Comparison of ENCODE assay signal across 9 mouse cellular contexts in the genomic region with DNA sequence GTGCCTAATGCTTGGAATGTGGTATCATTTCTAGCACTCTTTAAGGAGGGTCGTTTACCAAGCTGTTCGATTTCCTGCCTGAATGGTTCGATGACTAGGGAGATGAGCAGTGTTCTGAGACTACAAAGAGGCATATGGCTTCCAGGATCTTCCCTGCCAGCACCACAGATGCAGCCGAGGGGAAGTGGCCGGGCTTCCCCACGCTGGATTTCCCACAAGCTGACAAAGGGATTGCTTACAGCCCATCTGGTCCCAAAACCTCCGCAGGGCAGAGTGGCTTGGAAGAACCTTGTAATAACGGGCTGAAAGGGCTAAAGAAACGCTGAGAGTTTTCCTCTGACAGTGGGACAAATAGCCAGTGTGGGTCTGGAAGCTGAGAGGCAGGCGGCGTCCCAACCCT. TPM values are rescaled to one million over a fixed set of nuclear protein-coding genes. Genes with fewer than 3 reads are reported as not detected.
DNase-seq lines count a peak whose midpoint lies in the region; ATAC-seq lines count a peak whose summit lies in the region.
"Had no signal": no experiment of that assay in that cellular context is flagged by ENCODE, and none has a peak within 500 bp of the region (broad histone marks: within the 10 kb centered on the region; RNA-seq: fewer than 3 reads in every experiment).

No protein-coding gene starts in this region.

- no peak overlapping the region for H3K9ac ChIP-seq in kidney, embryonic 15.5 days
- H3K9ac ChIP-seq in forebrain, embryonic 11.5 days (ENCODE audit: low read length) = peak overlapping the region; percentile 29
- no peak overlapping the region for H3K9ac ChIP-seq in neural tube, embryonic 14.5 days (replicated peaks; ENCODE audit: low read depth, low read length)

- no peak for DNase-seq in kidney, postnatal 25 days
- DNase-seq in forebrain, embryonic 11.5 days (ENCODE audit: low spot score) = peak; percentile 64
- peak; percentile 58 to 82 for DNase-seq in layer of hippocampus, postnatal 14 days (ENCODE audit: low spot score in 2 of 2)
- DNase-seq in gastrocnemius, adult 18-20 months (ENCODE audit: low spot score) = no peak
- no peak for DNase-seq in urinary bladder, postnatal 14 days (ENCODE audit: low spot score)

- no peak for ATAC-seq in kidney, embryonic 15.5 days (replicated peaks; ENCODE audit: low FRiP score)
- ATAC-seq in forebrain, embryonic 11.5 days (replicated peaks; ENCODE audit: low FRiP score) = 0 out of 2 replicates have a peak, but pooled peaks have one; percentile 32
- peak; percentile 62 for ATAC-seq in neural tube, embryonic 14.5 days (ENCODE audit: low read depth)
- no peak for ATAC-seq in inflammation-experienced regulatory T-cells, adult 6 months

- H3K4me3 ChIP-seq in kidney, embryonic 15.5 days (replicated peaks) = no peak overlapping the region
- H3K4me3 ChIP-seq in forebrain, embryonic 11.5 days (ENCODE audit: low read depth, low read length) = no peak overlapping the region
- H3K4me3 ChIP-seq in neural tube, embryonic 14.5 days (ENCODE audit: low read depth, low read length) = no peak overlapping the region
- H3K4me3 ChIP-seq: myocyte had no signal

- H3K9me3 ChIP-seq in kidney, embryonic 15.5 days (replicated peaks) = no peaks in the 10 kb centered on the region
- H3K9me3 ChIP-seq in forebrain, embryonic 11.5 days (ENCODE audit: control insufficient read depth, low read length) = no peaks in the 10 kb centered on the region
- H3K9me3 ChIP-seq in neural tube, embryonic 14.5 days (ENCODE audit: control insufficient read depth, low read length) = no peaks in the 10 kb centered on the region

- WGBS in kidney, embryonic 15.5 days = 21% methylated on average over 11 of the region's 11 CpGs
- WGBS in forebrain, embryonic 11.5 days = 25% methylated on average over 11 of the region's 11 CpGs
- 7% methylated on average over 11 of the region's 11 CpGs for WGBS in neural tube, embryonic 14.5 days

- no peaks in the 10 kb centered on the region for H3K36me3 ChIP-seq in kidney, embryonic 15.5 days
- H3K36me3 ChIP-seq in forebrain, embryonic 11.5 days (ENCODE audit: control insufficient read depth, insufficient read depth, low read length) = no peaks in the 10 kb centered on the region
- H3K36me3 ChIP-seq in neural tube, embryonic 14.5 days (ENCODE audit: control insufficient read depth, insufficient read depth, low read length) = no peaks in the 10 kb centered on the region

- peak overlapping the region; percentile 75 for H3K27ac ChIP-seq in kidney, embryonic 15.5 days
- peak overlapping the region; percentile 79 for H3K27ac ChIP-seq in forebrain, embryonic 11.5 days (ENCODE audit: low read depth, low read length)
- H3K27ac ChIP-seq in neural tube, embryonic 14.5 days (ENCODE audit: low read depth, low read length) = peak overlapping the region; percentile 87

- H3K4me2 ChIP-seq in kidney, embryonic 15.5 days = no peak overlapping the region
- no peak overlapping the region for H3K4me2 ChIP-seq in forebrain, embryonic 11.5 days (ENCODE audit: low read depth, low read length, severe bottlenecking)
- no peak overlapping the region for H3K4me2 ChIP-seq in neural tube, embryonic 14.5 days (ENCODE audit: low read depth, low read length)

- H3K27me3 ChIP-seq in kidney, embryonic 15.5 days = no peaks in the 10 kb centered on the region
- H3K27me3 ChIP-seq in forebrain, embryonic 11.5 days (ENCODE audit: control insufficient read depth, insufficient read depth, low read length) = no peaks in the 10 kb centered on the region
- H3K27me3 ChIP-seq in neural tube, embryonic 14.5 days (ENCODE audit: control insufficient read depth, insufficient read depth, low read length) = no peaks in the 10 kb centered on the region

- peaks cover 89% of the 10 kb centered on the region for H3K4me1 ChIP-seq in kidney, embryonic 15.5 days
- H3K4me1 ChIP-seq in forebrain, embryonic 11.5 days (replicated peaks; ENCODE audit: control insufficient read depth, insufficient read depth, low read length) = peaks cover 36% of the 10 kb centered on the region
- H3K4me1 ChIP-seq in neural tube, embryonic 14.5 days (ENCODE audit: control insufficient read depth, insufficient read depth, low read length) = peaks cover 46% of the 10 kb centered on the region

RNA-seq across cellular contexts. Expression of a gene that starts 46.8 kb away (rescaled TPM):
- polyA plus RNA-seq in kidney, embryonic 15.5 days (2015; fragmentation: Nextera tagmentation; extraction: Ambion mirVana) = 141 and 144 TPM in 2 replicates
- polyA plus RNA-seq in forebrain, embryonic 11.5 days (2014; fragmentation: Nextera tagmentation; extraction: Ambion mirVana) = 122 and 125 TPM in 2 replicates
- total RNA-seq in layer of hippocampus, postnatal 14 days (2021) = 10 to 100 TPM; 47.8 to 50.4 TPM
- 119 and 126 TPM in 2 replicates for polyA plus RNA-seq in neural tube, embryonic 14.5 days (2014; fragmentation: Nextera tagmentation; extraction: Ambion mirVana)
- total RNA-seq in gastrocnemius, adult 18-20 months (2021) = 10 to 100 TPM; 25.5 to 27.8 TPM
- 100 to 1,000 TPM in 1 of 3 experiments, 10 to 100 TPM in 2; 83.0 to 101 (median 84.6) TPM for polyA plus RNA-seq in inflammation-experienced regulatory T-cells, adult 6 months (2017; shearing (Covaris generic))

RNA-seq across cellular contexts. Expression of a gene that starts 46.9 kb away (rescaled TPM):
- polyA plus RNA-seq in kidney, embryonic 15.5 days (2015; fragmentation: Nextera tagmentation; extraction: Ambion mirVana) = 25.7 and 26.3 TPM in 2 replicates
- 18.6 and 20.7 TPM in 2 replicates for polyA plus RNA-seq in forebrain, embryonic 11.5 days (2014; fragmentation: Nextera tagmentation; extraction: Ambion mirVana)
- 10 to 100 TPM; 15.7 to 15.8 TPM for total RNA-seq in layer of hippocampus, postnatal 14 days (2021)
- polyA plus RNA-seq in neural tube, embryonic 14.5 days (2014; fragmentation: Nextera tagmentation; extraction: Ambion mirVana) = 23.8 and 25.4 TPM in 2 replicates
- total RNA-seq in gastrocnemius, adult 18-20 months (2021) = 10 to 100 TPM; 11.1 to 16.6 TPM
- polyA plus RNA-seq in inflammation-experienced regulatory T-cells, adult 6 months (2017; shearing (Covaris generic)) = 10 to 100 TPM in 2 of 3 experiments, 1 to 10 TPM in 1; 9.4 to 14.2 (median 12.9) TPM

Comparison
In these comparisons a context has a peak if more than half of its experiments do, and no peak if none do; other contexts are left out.
1. ATAC-seq: peak in forebrain, embryonic 11.5 days (single experiment) and neural tube, embryonic 14.5 days (single experiment); none in kidney, embryonic 15.5 days (single experiment) and inflammation-experienced regulatory T-cells, adult 6 months (single experiment).
2. DNase-seq: peak in forebrain, embryonic 11.5 days (single experiment) and layer of hippocampus, postnatal 14 days (2 of 2); none in kidney, postnatal 25 days (0 of 2), gastrocnemius, adult 18-20 months (single experiment) and urinary bladder, postnatal 14 days (single experiment).
3. Peak in every context shown above with its lines, with median percentiles within 50 percentile points of each other: H3K27ac ChIP-seq.